Mouse (Mus musculus) liver, adult 2 months (tissue): Measurements from ENCODE around the gene Grk1.

ENCODE experiments used
- CTCF ChIP-seq: fragments of 200-500 bp; IDR thresholded peaks from 2 replicates; pipeline ENCODE4 v1.5.1; 2011; ENCODE audit warnings: low read depth, low read length, control low read depth
- POLR2A ChIP-seq: fragments of 200-500 bp; IDR thresholded peaks from 2 replicates; pipeline ENCODE4 v1.6.1; 2011; ENCODE audit warnings: low read length, control low read depth; ENCODE audit not compliant: insufficient read depth; ENCODE audit errors: extremely low read depth

DNA sequence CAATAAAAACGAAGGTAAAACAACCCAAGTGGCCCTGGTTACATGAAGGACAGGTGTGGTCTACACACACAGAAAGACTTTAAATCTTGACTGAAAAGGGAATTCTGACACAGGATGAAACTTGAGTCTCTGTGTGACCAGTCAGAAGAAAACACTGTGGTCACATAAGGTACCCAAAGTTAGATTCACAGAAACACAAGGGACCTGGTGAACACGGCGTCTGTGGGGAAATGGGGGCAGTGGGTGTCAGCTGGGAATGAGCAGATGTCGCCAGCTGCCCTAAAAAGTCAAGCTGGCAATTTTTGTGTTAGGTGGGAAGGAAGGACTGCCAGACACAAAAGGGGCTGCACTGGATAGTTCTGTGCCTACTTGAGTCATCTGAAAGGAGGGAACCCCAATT lies 21.9 kb upstream of the Grk1 start:
- no peak for TF ChIP-seq CTCF
- no peak for TF ChIP-seq POLR2A
